Mouse (Mus musculus): Measurements from ENCODE around the gene Arhgap45.

DNA sequence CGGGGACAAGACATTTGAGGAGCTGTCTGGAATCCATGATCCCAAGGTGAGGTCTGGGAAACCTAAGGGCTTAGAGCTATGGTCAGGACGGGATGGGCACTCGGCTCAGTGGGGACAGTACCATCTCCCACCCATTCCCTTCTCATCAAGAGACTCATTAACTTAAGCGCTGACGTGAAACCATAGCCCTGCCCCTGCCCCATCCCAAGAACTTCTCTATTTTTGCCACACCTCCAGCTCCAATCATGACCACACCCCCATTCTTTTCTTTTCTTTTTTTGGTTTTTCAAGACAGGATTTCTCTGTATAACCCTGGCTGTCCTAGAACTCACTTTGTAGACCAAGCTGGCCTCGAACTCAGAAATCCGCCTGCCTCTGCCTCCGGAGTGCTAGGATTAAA is 41.8 kb upstream of the Arhgap45 start:
- no peak for TF ChIP-seq POLR2A (IDR thresholded peaks at IDR 0.05; ENCODE audit: borderline replicate concordance, low read depth, low read length)
- TF ChIP-seq CTCF (IDR thresholded peaks at IDR 0.05; ENCODE audit: low read depth, low read length): no peak

Measured in bone marrow macrophage, adult 2 months (primary cell).